9 mouse cellular contexts compared by ENCODE assay signal in the genomic region with DNA sequence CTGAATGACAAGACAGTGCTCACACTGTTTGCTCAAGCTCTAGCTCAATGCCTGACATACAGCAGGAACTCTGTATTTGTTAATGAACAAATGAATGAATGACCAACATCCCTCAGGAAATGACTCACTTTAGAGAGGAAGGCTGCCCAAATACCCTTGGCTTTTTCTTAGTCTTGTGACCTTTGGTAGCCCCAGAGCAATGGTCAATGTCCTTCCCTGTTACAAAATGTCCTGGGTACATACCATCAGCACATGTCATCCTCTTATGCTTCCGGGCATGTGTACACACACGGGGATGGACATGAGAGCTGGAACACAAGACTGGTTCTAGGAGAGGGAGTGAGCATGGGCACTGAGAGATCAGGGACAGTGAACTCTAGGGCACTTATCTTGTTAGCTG. TPM values are rescaled to one million over a fixed set of nuclear protein-coding genes. Genes with fewer than 3 reads are reported as not detected.
A peak's percentile ranks its signal among the peaks of the same experiment; 100 is the strongest.
DNase-seq lines count a peak whose midpoint lies in the region; ATAC-seq and TF ChIP-seq lines count a peak whose summit lies in the region.
"Had no signal": no experiment of that assay in that cellular context is flagged by ENCODE, and none has a peak within 500 bp of the region (broad histone marks: within the 10 kb centered on the region; RNA-seq: fewer than 3 reads in every experiment).

No protein-coding gene starts in this region.

- H3K4me1 ChIP-seq in CH12.LX (ENCODE audit: control insufficient read depth in 1 of 2, insufficient read depth in 2 of 2) = peaks cover 35 to 81% of the 10 kb centered on the region in 2 experiments
- H3K4me1 ChIP-seq in liver, embryonic 12.5 days = peaks cover 96% of the 10 kb centered on the region
- H3K4me1 ChIP-seq in hindbrain, postnatal 0 days (ENCODE audit: insufficient read depth, low read length) = 0 out of 2 replicates have a peak, but pooled peaks cover 8% of the 10 kb centered on the region

- H3K4me3 ChIP-seq in CH12.LX (replicated peaks in 1 of 3; ENCODE audit: low read depth in 2 of 3, low read length in 2 of 3, poor library complexity in 1 of 3) = no peak overlapping the region
- no peak overlapping the region for H3K4me3 ChIP-seq in liver, embryonic 12.5 days
- no peak overlapping the region for H3K4me3 ChIP-seq in hindbrain, postnatal 0 days (ENCODE audit: low read length)

- no peak for TF ChIP-seq POLR2A in CH12.LX (IDR thresholded peaks at IDR 0.05; ENCODE audit: low read depth, low read length)

- TF ChIP-seq CTCF in CH12.LX (conservative IDR thresholded peaks at IDR 0.05 in 1 of 2, IDR thresholded peaks at IDR 0.05 in 1 of 2; ENCODE audit: low read depth in 2 of 2, low read length in 2 of 2) = no peak
- TF ChIP-seq CTCF in hindbrain, postnatal 0 days (IDR thresholded peaks at IDR 0.05; ENCODE audit: low read depth) = no peak

- peak overlapping the region; percentile 42 for H3K27ac ChIP-seq in CH12.LX (ENCODE audit: insufficient read depth, low read depth)
- H3K27ac ChIP-seq in liver, embryonic 12.5 days = peak overlapping the region; percentile 84
- no peak overlapping the region for H3K27ac ChIP-seq in hindbrain, postnatal 0 days

- dilution Hi-C loops in CH12.LX (cut with MboI; ENCODE audit: extremely low pct_ligation_motif_present, extremely low pct_unique_long_range_greater_than_20kb, low sequenced_read_pairs) = no loop called here

- in situ Hi-C loops in CH12.LX (cut with MboI; ENCODE audit: low pct_ligation_motif_present, low pct_unique_long_range_greater_than_20kb, low sequenced_read_pairs) = no loop called here

- 50% methylated on average over 2 of the region's 2 CpGs for WGBS in liver, embryonic 12.5 days (ENCODE audit: insufficient replicate concordance)
- 87% methylated on average over 2 of the region's 2 CpGs for WGBS in hindbrain, postnatal 0 days

- H3K9me3 ChIP-seq in CH12.LX (replicated peaks; ENCODE audit: low read length) = no peaks in the 10 kb centered on the region
- H3K9me3 ChIP-seq in liver, embryonic 12.5 days (replicated peaks) = no peaks in the 10 kb centered on the region
- no peaks in the 10 kb centered on the region for H3K9me3 ChIP-seq in hindbrain, postnatal 0 days (ENCODE audit: low read length)

- ATAC-seq in liver, embryonic 12.5 days = no peak
- no peak for ATAC-seq in hindbrain, postnatal 0 days
- ATAC-seq: midbrain, embryonic 16.5 days had no signal

- no peak overlapping the region for H3K4me2 ChIP-seq in CH12.LX (ENCODE audit: insufficient read depth, low read depth, poor library complexity, severe bottlenecking)
- no peak overlapping the region for H3K4me2 ChIP-seq in liver, embryonic 12.5 days
- no peak overlapping the region for H3K4me2 ChIP-seq in hindbrain, postnatal 0 days (ENCODE audit: low read depth, low read length)

- peak; percentile 53 for DNase-seq in gastrocnemius, postnatal 25 days
- DNase-seq in gastrocnemius, postnatal 36 days = no peak
- no peak for DNase-seq in CH12.LX (ENCODE audit: extremely low read depth)
- peak; percentile 61 for DNase-seq in fibroblast of lung, adult 2 months (ENCODE audit: low read depth)
- no peak for DNase-seq in hindbrain, postnatal 0 days (ENCODE audit: low spot score)
- no peak for DNase-seq in right cerebral cortex, adult 2 months (ENCODE audit: low spot score in 2 of 2)
- no peak for DNase-seq in urinary bladder, adult 18-20 months (ENCODE audit: low spot score in 2 of 2)

- H3K27me3 ChIP-seq in CH12.LX (replicated peaks) = no peaks in the 10 kb centered on the region
- no peaks in the 10 kb centered on the region for H3K27me3 ChIP-seq in liver, embryonic 12.5 days (replicated peaks)
- H3K27me3 ChIP-seq in hindbrain, postnatal 0 days (ENCODE audit: insufficient read depth, low read length) = no peaks in the 10 kb centered on the region

- intact Hi-C loops in gastrocnemius, postnatal 36 days (cut with DNase I) = no loop called here

- peaks cover 94% of the 10 kb centered on the region for H3K79me2 ChIP-seq in CH12.LX (replicated peaks; ENCODE audit: control insufficient read depth, extremely low read depth, insufficient read depth, poor library complexity, severe bottlenecking)

- peaks cover 25 to 61% of the 10 kb centered on the region in 2 experiments for H3K36me3 ChIP-seq in CH12.LX (replicated peaks in 1 of 2; ENCODE audit: control insufficient read depth in 1 of 2, insufficient read depth in 1 of 2, low read length in 1 of 2)
- H3K36me3 ChIP-seq in liver, embryonic 12.5 days = peaks cover 39% of the 10 kb centered on the region
- no peaks in the 10 kb centered on the region for H3K36me3 ChIP-seq in hindbrain, postnatal 0 days (ENCODE audit: insufficient read depth, low read length)

- TF ChIP-seq RAD21 in CH12.LX (IDR thresholded peaks at IDR 0.05; ENCODE audit: low read depth, low read length) = no peak

- no peak overlapping the region for H3K9ac ChIP-seq in CH12.LX (ENCODE audit: insufficient read depth, low read depth)
- H3K9ac ChIP-seq in liver, embryonic 12.5 days = peak overlapping the region; percentile 47; the same call in 1 of the 2 replicates
- H3K9ac ChIP-seq in hindbrain, postnatal 0 days (replicated peaks; ENCODE audit: low read length) = no peak overlapping the region

- no peak for TF ChIP-seq EP300 in CH12.LX (IDR thresholded peaks at IDR 0.05; ENCODE audit: low read length)

TF ChIP-seq in CH12.LX, 34 proteins besides CTCF, POLR2A, EP300 and RAD21:
- TF ChIP-seq USF2 (conservative IDR thresholded peaks at IDR 0.05; ENCODE audit: low read depth, low read length) = no peak
- no peak for TF ChIP-seq BHLHE40 (IDR thresholded peaks at IDR 0.05; ENCODE audit: low read depth, low read length)
- TF ChIP-seq GABPA (IDR thresholded peaks at IDR 0.05; ENCODE audit: insufficient replicate concordance, low read depth, low read length) = no peak
- no peak for TF ChIP-seq ZNF384 (IDR thresholded peaks at IDR 0.05; ENCODE audit: low read depth, low read length)
- TF ChIP-seq ZMIZ1 (IDR thresholded peaks at IDR 0.05; ENCODE audit: low read depth, low read length) = no peak
- no peak for TF ChIP-seq JUN (IDR thresholded peaks at IDR 0.05; ENCODE audit: insufficient read depth, low read depth, low read length)
- TF ChIP-seq RCOR1 (conservative IDR thresholded peaks at IDR 0.05; ENCODE audit: low read depth, low read length) = no peak
- TF ChIP-seq MAX (IDR thresholded peaks at IDR 0.05; ENCODE audit: low read length) = no peak
- no peak for TF ChIP-seq NRF1 (IDR thresholded peaks at IDR 0.05; ENCODE audit: low read depth, low read length)
- TF ChIP-seq TCF12 (IDR thresholded peaks at IDR 0.05; ENCODE audit: low read depth, low read length) = no peak
- TF ChIP-seq ZC3H11A (IDR thresholded peaks at IDR 0.05; ENCODE audit: low read depth, low read length) = no peak
- no peak for TF ChIP-seq KAT2A (IDR thresholded peaks at IDR 0.05; ENCODE audit: insufficient replicate concordance, low read length)
- no peak for TF ChIP-seq NELFE (IDR thresholded peaks at IDR 0.05; ENCODE audit: low read depth, low read length)
- no peak for TF ChIP-seq CHD1 (IDR thresholded peaks at IDR 0.05; ENCODE audit: low read depth, low read length)
- TF ChIP-seq ELF1 (IDR thresholded peaks at IDR 0.05; ENCODE audit: low read depth, low read length) = no peak
- no peak for TF ChIP-seq HCFC1 (IDR thresholded peaks at IDR 0.05; ENCODE audit: low read depth, low read length)

RNA-seq across cellular contexts. Expression of a gene that starts 25.5 kb away (rescaled TPM):
- total RNA-seq in gastrocnemius, postnatal 25 days (2021) = 10 to 100 TPM; 13.8 to 16.4 TPM
- total RNA-seq in gastrocnemius, postnatal 36 days (2021) = 10 to 100 TPM; 15.4 to 17.6 TPM
- total RNA-seq in CH12.LX (2012; rRNA removed) = 47.7 and 80.3 TPM in 2 replicates
- total RNA-seq in CH12.LX (2014; rRNA removed) = 13.7 and 21.3 TPM in 2 replicates
- polyA plus RNA-seq in CH12.LX (2012; ENCODE audit: insufficient read length, low read depth) = 33.2 and 34.5 TPM in 2 replicates
- polyA plus RNA-seq in liver, embryonic 12.5 days (2016; fragmentation: Nextera tagmentation; extraction: Ambion mirVana) = 127 and 137 TPM in 2 replicates
- 130 and 135 TPM in 2 replicates for total RNA-seq in hindbrain, postnatal 0 days (2014; rRNA removed)
- polyA plus RNA-seq in hindbrain, postnatal 0 days (2015; fragmentation: Nextera tagmentation; extraction: Ambion mirVana) = 110 and 123 TPM in 2 replicates

RNA-seq across cellular contexts. Expression of a gene that starts 41.7 kb away (rescaled TPM):
- 1 to 10 TPM in 1 of 2 experiments, under 1 TPM in 1; 0.92 to 1.5 TPM for total RNA-seq in gastrocnemius, postnatal 25 days (2021)
- total RNA-seq in gastrocnemius, postnatal 36 days (2021) = 1 to 10 TPM; 1.4 to 1.9 TPM
- total RNA-seq in CH12.LX (2012; rRNA removed) (66.1 and 70.9 TPM in 2 replicates), CH12.LX (2014; rRNA removed) (98.0 and 105 TPM in 2 replicates)
- 123 and 127 TPM in 2 replicates for polyA plus RNA-seq in CH12.LX (2012; ENCODE audit: insufficient read length, low read depth)
- polyA plus RNA-seq in liver, embryonic 12.5 days (2016; fragmentation: Nextera tagmentation; extraction: Ambion mirVana) = 88.0 and 89.9 TPM in 2 replicates
- 8.1 and 15.6 TPM in 2 replicates for total RNA-seq in hindbrain, postnatal 0 days (2014; rRNA removed)
- polyA plus RNA-seq in hindbrain, postnatal 0 days (2015; fragmentation: Nextera tagmentation; extraction: Ambion mirVana) = 14.3 and 21.0 TPM in 2 replicates

RNA-seq across cellular contexts. Expression of a gene that starts 52.1 kb away (rescaled TPM):
- 1 to 10 TPM; 2.2 to 2.7 TPM for total RNA-seq in gastrocnemius, postnatal 25 days (2021)
- total RNA-seq in gastrocnemius, postnatal 36 days (2021) = 1 to 10 TPM; 2.9 TPM
- not detected in 2 replicates for total RNA-seq in CH12.LX (2012; rRNA removed)
- not detected in 2 replicates for total RNA-seq in CH12.LX (2014; rRNA removed)
- not detected in 2 replicates for polyA plus RNA-seq in CH12.LX (2012; ENCODE audit: insufficient read length, low read depth)
- 2.5 and 3.4 TPM in 2 replicates for polyA plus RNA-seq in liver, embryonic 12.5 days (2016; fragmentation: Nextera tagmentation; extraction: Ambion mirVana)
- total RNA-seq in hindbrain, postnatal 0 days (2014; rRNA removed) = 2.1 and 7.1 TPM in 2 replicates
- 4.8 and 6.1 TPM in 2 replicates for polyA plus RNA-seq in hindbrain, postnatal 0 days (2015; fragmentation: Nextera tagmentation; extraction: Ambion mirVana)

Comparison
In these comparisons a context has a peak if more than half of its experiments do, and no peak if none do; other contexts are left out.
1. DNase-seq: peak in gastrocnemius, postnatal 25 days (single experiment) and fibroblast of lung, adult 2 months (single experiment); none in gastrocnemius, postnatal 36 days (0 of 2), CH12.LX (single experiment), hindbrain, postnatal 0 days (single experiment), right cerebral cortex, adult 2 months (0 of 2) and urinary bladder, adult 18-20 months (0 of 2).